Mouse (Mus musculus): ENCODE results near the gene Mfsd4b5. TPM values are rescaled to one million over a fixed set of nuclear protein-coding genes. Genes with fewer than 3 reads are reported as not detected.

The Mfsd4b5 gene
- polyA plus RNA-seq, 1 experiment from 2014 or later: 0.11 TPM

DNA sequence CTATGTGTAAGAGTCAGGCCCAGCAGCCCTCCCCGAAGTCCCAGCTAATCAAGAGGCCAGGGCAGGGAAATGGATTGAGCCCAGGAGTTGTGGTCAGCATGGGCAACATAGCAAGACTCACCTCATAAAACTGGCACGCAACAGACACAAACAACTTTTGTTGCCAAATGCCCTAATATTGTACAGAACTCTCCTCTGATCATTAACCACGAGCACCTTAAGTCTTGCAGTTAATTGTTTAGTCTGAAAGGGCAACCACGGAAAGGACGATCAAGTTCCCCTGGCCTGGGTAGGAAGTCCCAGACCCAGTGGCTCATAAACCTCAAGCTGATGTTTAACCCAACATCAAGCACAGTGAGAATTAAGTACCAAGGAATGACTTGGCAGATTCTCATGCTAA, 3.8 kb downstream of the Mfsd4b5 start:
- Histone ChIP-seq H3K4me2 (ENCODE audit: low read depth, low read length) (no peak overlapping the region), H3K27ac (ENCODE audit: low read length) (no peak overlapping the region), H3K4me3 (ENCODE audit: low read depth, low read length) (no peak overlapping the region), H3K4me1 (ENCODE audit: control insufficient read depth, low read depth, low read length) (no peaks in the 10 kb centered on the region), H3K36me3 (ENCODE audit: control insufficient read depth, insufficient read depth) (no peaks in the 10 kb centered on the region), H3K9ac (ENCODE audit: low read depth, low read length) (no peak overlapping the region), H3K9me3 (replicated peaks; ENCODE audit: control insufficient read depth, low read length) (peaks cover 3% of the 10 kb centered on the region; the same call in 1 of the 2 replicates), H3K27me3 (ENCODE audit: control insufficient read depth, insufficient read depth, low read depth, low read length) (no peaks in the 10 kb centered on the region)
- WGBS (ENCODE audit: insufficient replicate concordance): 40% methylated on average over 5 of the region's 5 CpGs
- no peak for ATAC-seq (ENCODE audit: low read depth)

DNA sequence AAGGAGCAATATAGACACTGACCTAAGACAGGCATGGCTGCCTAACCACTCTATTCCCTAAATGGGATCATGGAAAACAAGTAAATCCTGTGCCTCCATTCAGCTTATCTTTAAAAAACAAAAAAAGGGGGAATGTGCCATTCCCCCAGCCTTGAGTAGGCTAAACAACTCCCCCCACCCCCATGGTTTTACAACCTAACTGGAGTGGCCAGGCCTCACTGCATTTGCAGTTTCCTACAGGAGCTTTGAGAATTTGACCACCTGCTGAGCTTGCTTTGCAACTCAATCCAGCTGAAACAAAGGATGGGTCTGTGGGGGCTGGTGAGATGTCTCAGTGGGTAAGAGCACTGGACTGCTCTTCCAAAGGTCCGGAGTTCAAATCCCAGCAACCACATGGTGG, 8.2 kb downstream of the Mfsd4b5 start:
- Histone ChIP-seq H3K9me3 (replicated peaks; ENCODE audit: control insufficient read depth, low read length) (peaks cover 3% of the 10 kb centered on the region; the same call in 1 of the 2 replicates), H3K27ac (ENCODE audit: low read length) (no peak overlapping the region), H3K4me3 (ENCODE audit: low read depth, low read length) (no peak overlapping the region), H3K36me3 (ENCODE audit: control insufficient read depth, insufficient read depth) (no peaks in the 10 kb centered on the region), H3K9ac (ENCODE audit: low read depth, low read length) (no peak overlapping the region), H3K27me3 (ENCODE audit: control insufficient read depth, insufficient read depth, low read depth, low read length) (no peaks in the 10 kb centered on the region), H3K4me1 (ENCODE audit: control insufficient read depth, low read depth, low read length) (no peaks in the 10 kb centered on the region), H3K4me2 (ENCODE audit: low read depth, low read length) (no peak overlapping the region)
- 78% methylated on average over 1 of the region's 1 CpGs for WGBS (ENCODE audit: insufficient replicate concordance)
- ATAC-seq (ENCODE audit: low read depth): no peak

DNA sequence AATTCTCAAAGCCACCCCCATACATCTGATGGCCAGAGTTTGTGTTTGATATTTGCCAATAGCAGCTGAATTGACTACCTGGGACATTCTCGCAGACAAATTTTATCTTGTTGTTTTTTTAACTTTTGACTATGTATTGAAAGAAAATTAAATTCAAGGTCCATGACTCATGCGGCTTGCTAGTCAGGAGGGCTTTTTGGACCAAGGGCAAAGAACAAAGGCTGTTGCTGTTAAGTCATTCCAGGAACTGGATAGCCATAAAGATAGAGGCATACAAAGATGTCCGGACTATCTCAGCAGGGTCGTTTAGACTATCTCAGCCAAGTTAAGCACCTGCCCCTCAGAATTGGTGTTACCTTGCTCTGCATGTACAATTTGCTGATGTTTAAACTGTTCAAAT, 9.1 kb downstream of the Mfsd4b5 start:
- Histone ChIP-seq H3K4me1 (ENCODE audit: control insufficient read depth, low read depth, low read length) (no peaks in the 10 kb centered on the region), H3K27ac (ENCODE audit: low read length) (no peak overlapping the region), H3K9me3 (replicated peaks; ENCODE audit: control insufficient read depth, low read length) (peaks cover 3% of the 10 kb centered on the region; the same call in 1 of the 2 replicates), H3K36me3 (ENCODE audit: control insufficient read depth, insufficient read depth) (no peaks in the 10 kb centered on the region), H3K4me2 (ENCODE audit: low read depth, low read length) (no peak overlapping the region), H3K4me3 (ENCODE audit: low read depth, low read length) (no peak overlapping the region), H3K27me3 (ENCODE audit: control insufficient read depth, insufficient read depth, low read depth, low read length) (no peaks in the 10 kb centered on the region), H3K9ac (ENCODE audit: low read depth, low read length) (no peak overlapping the region)
- no peak for ATAC-seq (ENCODE audit: low read depth)
- WGBS (ENCODE audit: insufficient replicate concordance): 81% methylated on average over 4 of the region's 4 CpGs

DNA sequence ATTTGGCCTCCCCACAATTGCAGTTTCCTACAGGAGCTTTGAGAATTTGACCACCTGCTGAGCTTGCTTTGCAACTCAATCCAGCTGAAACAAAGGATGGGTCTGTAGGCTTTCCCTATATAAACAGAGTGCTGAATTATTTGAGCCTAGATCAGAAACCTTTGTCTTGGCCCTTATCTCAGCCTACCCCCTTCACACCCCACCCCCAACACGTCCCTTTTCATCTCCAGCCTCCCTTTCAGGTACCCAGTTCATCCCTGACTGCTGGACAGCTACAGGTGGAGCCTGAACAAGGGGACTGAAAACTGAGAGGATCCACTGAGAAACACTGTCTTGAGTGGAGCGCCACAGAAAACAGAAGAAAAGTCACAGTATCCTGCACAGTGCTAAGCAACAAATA, 10.7 kb downstream of the Mfsd4b5 start:
- 46% methylated on average over 2 of the region's 2 CpGs for WGBS (ENCODE audit: insufficient replicate concordance)
- ATAC-seq (ENCODE audit: low read depth): no peak
- Histone ChIP-seq H3K4me3 (ENCODE audit: low read depth, low read length) (no peak overlapping the region), H3K27me3 (ENCODE audit: control insufficient read depth, insufficient read depth, low read depth, low read length) (no peaks in the 10 kb centered on the region), H3K36me3 (ENCODE audit: control insufficient read depth, insufficient read depth) (no peaks in the 10 kb centered on the region), H3K27ac (ENCODE audit: low read length) (no peak overlapping the region), H3K4me2 (ENCODE audit: low read depth, low read length) (no peak overlapping the region), H3K4me1 (ENCODE audit: control insufficient read depth, low read depth, low read length) (no peaks in the 10 kb centered on the region), H3K9me3 (replicated peaks; ENCODE audit: control insufficient read depth, low read length) (peaks cover 3% of the 10 kb centered on the region; the same call in 1 of the 2 replicates), H3K9ac (ENCODE audit: low read depth, low read length) (no peak overlapping the region)

DNA sequence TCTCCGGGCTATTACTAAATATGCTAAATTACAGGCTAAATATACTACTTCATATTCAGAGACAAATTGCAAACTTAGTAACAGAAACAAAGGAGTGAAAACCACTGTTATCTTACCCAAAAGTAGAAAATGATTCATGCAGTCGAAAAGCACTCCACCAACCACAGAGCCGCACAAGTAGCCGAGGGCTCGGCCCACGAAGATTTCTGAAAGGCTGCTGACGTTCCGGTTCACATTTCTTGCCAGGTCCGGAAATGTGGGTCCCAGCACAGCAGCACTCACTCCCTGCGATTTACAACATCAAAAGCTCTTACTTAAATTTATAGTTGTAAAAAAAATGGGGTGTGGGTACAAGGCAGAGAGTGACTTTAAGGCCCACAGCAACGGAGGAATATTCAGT, 11.5 kb downstream of the Mfsd4b5 start:
- no peak overlapping the region for H3K4me2 ChIP-seq (ENCODE audit: low read depth, low read length)
- H3K4me3 ChIP-seq (ENCODE audit: low read depth, low read length): no peak overlapping the region
- H3K27me3 ChIP-seq (ENCODE audit: control insufficient read depth, insufficient read depth, low read depth, low read length): no peaks in the 10 kb centered on the region
- no peaks in the 10 kb centered on the region for H3K4me1 ChIP-seq (ENCODE audit: control insufficient read depth, low read depth, low read length)
- 61% methylated on average over 11 of the region's 11 CpGs for WGBS (ENCODE audit: insufficient replicate concordance)
- no peak for ATAC-seq (ENCODE audit: low read depth)
- no peak overlapping the region for H3K9ac ChIP-seq (ENCODE audit: low read depth, low read length)
- H3K27ac ChIP-seq (ENCODE audit: low read length): no peak overlapping the region
- peaks cover 3% of the 10 kb centered on the region; the same call in 1 of the 2 replicates for H3K9me3 ChIP-seq (replicated peaks; ENCODE audit: control insufficient read depth, low read length)
- no peaks in the 10 kb centered on the region for H3K36me3 ChIP-seq (ENCODE audit: control insufficient read depth, insufficient read depth)

DNA sequence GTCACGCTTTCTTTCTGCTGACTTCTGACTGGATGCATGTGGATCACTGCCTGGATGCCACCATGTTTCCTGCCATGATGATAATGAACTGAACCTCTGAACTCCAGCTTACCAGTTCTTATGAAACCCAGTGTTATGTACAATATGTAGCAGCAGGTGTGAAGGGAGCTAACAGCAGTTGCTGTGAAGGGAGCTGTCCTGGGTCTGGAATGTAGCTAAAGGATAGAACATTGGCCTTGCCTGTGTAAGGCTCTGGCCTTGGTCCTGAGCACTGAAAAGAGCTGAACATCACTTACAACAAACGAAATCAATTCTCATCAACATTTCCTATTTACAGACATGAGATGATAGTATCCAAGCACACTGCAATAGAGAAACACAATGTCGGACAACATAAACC, 18.9 kb downstream of the Mfsd4b5 start:
- ATAC-seq (ENCODE audit: low read depth): no peak
- Histone ChIP-seq H3K27ac (ENCODE audit: low read length) (no peak overlapping the region), H3K9me3 (replicated peaks; ENCODE audit: control insufficient read depth, low read length) (no peaks in the 10 kb centered on the region), H3K27me3 (ENCODE audit: control insufficient read depth, insufficient read depth, low read depth, low read length) (no peaks in the 10 kb centered on the region), H3K36me3 (ENCODE audit: control insufficient read depth, insufficient read depth) (no peaks in the 10 kb centered on the region), H3K4me1 (ENCODE audit: control insufficient read depth, low read depth, low read length) (no peaks in the 10 kb centered on the region), H3K4me3 (ENCODE audit: low read depth, low read length) (no peak overlapping the region), H3K9ac (ENCODE audit: low read depth, low read length) (no peak overlapping the region), H3K4me2 (ENCODE audit: low read depth, low read length) (no peak overlapping the region)
- 76% methylated on average over 3 of the region's 3 CpGs for WGBS (ENCODE audit: insufficient replicate concordance)

DNA sequence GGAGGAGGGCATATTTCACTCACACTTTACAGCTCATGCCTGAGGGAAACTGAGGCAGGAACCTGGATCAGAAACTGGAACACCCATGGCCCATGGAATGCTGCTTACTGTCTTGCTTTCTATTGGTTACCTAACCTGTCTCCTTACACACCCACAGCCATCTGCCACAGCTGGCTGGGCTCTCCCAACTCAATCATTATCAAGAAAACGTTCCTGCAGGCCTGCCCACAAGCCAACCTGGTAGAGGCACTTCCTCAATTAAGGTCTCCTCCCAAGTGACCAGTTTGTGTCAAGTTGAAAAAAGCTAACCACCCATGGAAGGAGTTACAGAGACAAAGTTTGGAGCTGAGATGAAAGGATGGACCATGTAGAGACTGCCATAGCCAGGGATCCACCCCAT, 24.5 kb downstream of the Mfsd4b5 start:
- Histone ChIP-seq H3K9me3 (replicated peaks; ENCODE audit: control insufficient read depth, low read length) (no peaks in the 10 kb centered on the region), H3K4me3 (ENCODE audit: low read depth, low read length) (no peak overlapping the region)
- WGBS (ENCODE audit: insufficient replicate concordance): 11% methylated on average over 1 of the region's 1 CpGs

DNA sequence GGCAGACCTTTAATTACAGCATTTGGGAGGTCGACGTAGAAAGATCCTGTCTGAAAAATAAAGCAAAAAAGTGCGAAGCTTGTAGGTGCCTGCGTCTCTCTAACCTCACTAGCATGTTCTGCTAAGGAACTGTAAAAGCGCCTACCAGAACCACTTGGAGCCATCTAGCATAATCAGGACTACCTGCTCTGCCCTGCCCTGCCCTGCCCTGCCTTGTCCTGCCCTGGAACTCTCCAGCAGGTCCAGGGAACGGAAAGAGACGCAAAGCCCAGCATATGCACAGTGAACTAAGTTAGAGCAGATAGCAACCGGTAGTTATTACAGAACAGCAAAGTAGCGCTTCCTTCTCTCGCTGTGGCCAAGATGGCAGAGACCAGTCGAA, 26.0 kb downstream of the Mfsd4b5 start:
- H3K27ac ChIP-seq (ENCODE audit: low read length): no peak overlapping the region
- 37% methylated on average over 11 of the region's 11 CpGs for WGBS (ENCODE audit: insufficient replicate concordance)
- H3K4me2 ChIP-seq (ENCODE audit: low read depth, low read length): peak overlapping the region; percentile 71
- H3K4me3 ChIP-seq (ENCODE audit: low read depth, low read length): no peak overlapping the region; the same call in 1 of the 2 replicates
- H3K9me3 ChIP-seq (replicated peaks; ENCODE audit: control insufficient read depth, low read length): no peaks in the 10 kb centered on the region
- no peaks in the 10 kb centered on the region for H3K27me3 ChIP-seq (ENCODE audit: control insufficient read depth, insufficient read depth, low read depth, low read length)
- H3K4me1 ChIP-seq (ENCODE audit: control insufficient read depth, low read depth, low read length): peaks cover 3% of the 10 kb centered on the region; the same call in 1 of the 2 replicates
- H3K9ac ChIP-seq (ENCODE audit: low read depth, low read length): no peak overlapping the region
- H3K36me3 ChIP-seq (ENCODE audit: control insufficient read depth, insufficient read depth): no peaks in the 10 kb centered on the region
- ATAC-seq (ENCODE audit: low read depth): no peak

More for the DNA sequence above, 24.5 kb downstream of the Mfsd4b5 start:
- Histone ChIP-seq H3K4me1 (ENCODE audit: control insufficient read depth, low read depth, low read length) (peaks cover 3% of the 10 kb centered on the region; the same call in 1 of the 2 replicates), H3K9ac (ENCODE audit: low read depth, low read length) (no peak overlapping the region), H3K27ac (ENCODE audit: low read length) (no peak overlapping the region), H3K36me3 (ENCODE audit: control insufficient read depth, insufficient read depth) (no peaks in the 10 kb centered on the region), H3K4me2 (ENCODE audit: low read depth, low read length) (no peak overlapping the region), H3K27me3 (ENCODE audit: control insufficient read depth, insufficient read depth, low read depth, low read length) (no peaks in the 10 kb centered on the region)
- no peak for ATAC-seq (ENCODE audit: low read depth)

DNA sequence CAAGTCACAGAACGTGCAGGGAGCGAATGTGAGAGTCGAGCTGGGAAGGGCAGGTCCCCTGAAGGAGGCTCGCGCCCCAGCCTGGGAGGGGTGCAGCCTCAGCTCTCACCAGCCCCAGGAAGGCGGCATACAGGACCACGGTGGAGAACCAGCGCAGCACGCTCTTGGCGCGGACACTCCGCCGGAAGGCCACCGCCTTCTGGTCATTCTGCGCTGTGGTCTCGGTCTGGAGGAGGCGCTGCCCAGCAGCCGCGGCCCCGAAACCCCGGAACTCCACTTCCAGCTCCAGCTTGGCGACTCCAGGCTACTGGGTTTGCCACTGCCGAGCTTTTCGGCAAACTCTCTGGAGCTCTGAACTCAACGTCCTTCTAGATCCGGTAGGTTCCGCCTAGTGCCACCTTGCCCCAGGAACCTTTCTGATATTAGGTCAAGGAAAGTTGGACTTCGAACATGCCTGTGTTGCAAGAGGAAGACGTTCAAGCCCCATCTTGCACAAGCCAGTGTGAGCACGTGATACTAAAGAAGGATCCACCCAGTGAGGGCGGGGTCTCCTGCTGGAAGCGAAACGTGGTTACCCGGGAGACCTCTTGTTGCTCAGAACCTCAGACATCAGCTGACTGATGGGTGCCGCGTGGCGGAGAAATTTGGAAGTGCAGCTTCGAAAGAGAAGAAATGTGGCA, 26.5 kb downstream of the Mfsd4b5 start, which contains the start of gene Mfsd4b3:
Mfsd4b3 (minus strand) TSS at position 393 of the 680 bp plus-strand sequence.
- ATAC-seq (ENCODE audit: low read depth): peak; percentile 97
- Histone ChIP-seq H3K4me3 (ENCODE audit: low read depth, low read length) (peak within 1 kb of the TSS; percentile 65), H3K9ac (ENCODE audit: low read depth, low read length) (peak within 1 kb of the TSS; percentile 65), H3K9me3 (replicated peaks; ENCODE audit: control insufficient read depth, low read length) (no peaks in the 10 kb centered on the region), H3K27me3 (ENCODE audit: control insufficient read depth, insufficient read depth, low read depth, low read length) (no peaks in the 10 kb centered on the region), H3K4me1 (ENCODE audit: control insufficient read depth, low read depth, low read length) (peaks cover 3% of the 10 kb centered on the region; the same call in 1 of the 2 replicates), H3K27ac (ENCODE audit: low read length) (peak within 1 kb of the TSS; percentile 77), H3K36me3 (ENCODE audit: control insufficient read depth, insufficient read depth) (no peaks in the 10 kb centered on the region), H3K4me2 (ENCODE audit: low read depth, low read length) (peak within 1 kb of the TSS; percentile 71)
- WGBS (ENCODE audit: insufficient replicate concordance): under 1% methylated on average over 38 of the region's 38 CpGs

Data from liver, embryonic 16.5 days (tissue).